Mouse (Mus musculus) layer of hippocampus, postnatal 10 days (tissue): Measurements from ENCODE around the gene Kif1b. TPM values are rescaled to one million over a fixed set of nuclear protein-coding genes. Genes with fewer than 3 reads are reported as not detected.

Source experiments
- DNase-seq, 2 experiments: peaks; one replicate each; pipeline ENCODE4 v3.0.0; 2021; ENCODE audit warnings: low spot score in 2 of 2
- total RNA-seq, 2 experiments: library from RNA; stranded (reverse); gene quantifications; 2 replicates each; pipeline ENCODE4 v1.2.3; 2021

Gene Kif1b
- total RNA-seq, 2 experiments from 2014 or later, result 402 to 413 TPM

DNA sequence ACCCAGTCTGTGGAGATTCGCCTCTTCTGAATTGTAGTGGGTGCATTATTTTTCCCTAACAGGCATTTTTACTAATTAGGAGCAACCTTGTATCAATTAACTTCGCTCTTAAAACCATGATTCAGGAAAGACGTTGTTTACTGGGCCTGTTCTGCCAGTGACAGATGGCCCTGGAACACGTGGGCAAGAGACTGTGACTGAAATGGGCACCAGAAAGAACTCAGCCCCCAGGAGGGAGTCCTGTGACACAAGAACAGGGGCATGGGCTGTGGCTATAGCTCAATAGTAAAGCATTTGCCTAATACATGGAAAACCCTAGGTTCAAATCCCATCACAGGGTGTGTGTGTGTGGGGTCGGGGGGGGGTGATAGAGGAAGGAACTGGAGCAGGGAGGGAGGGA, 9.9 kb upstream of the Kif1b start:
- peak in 1 of 2 experiments; percentile 31 for DNase-seq

DNA sequence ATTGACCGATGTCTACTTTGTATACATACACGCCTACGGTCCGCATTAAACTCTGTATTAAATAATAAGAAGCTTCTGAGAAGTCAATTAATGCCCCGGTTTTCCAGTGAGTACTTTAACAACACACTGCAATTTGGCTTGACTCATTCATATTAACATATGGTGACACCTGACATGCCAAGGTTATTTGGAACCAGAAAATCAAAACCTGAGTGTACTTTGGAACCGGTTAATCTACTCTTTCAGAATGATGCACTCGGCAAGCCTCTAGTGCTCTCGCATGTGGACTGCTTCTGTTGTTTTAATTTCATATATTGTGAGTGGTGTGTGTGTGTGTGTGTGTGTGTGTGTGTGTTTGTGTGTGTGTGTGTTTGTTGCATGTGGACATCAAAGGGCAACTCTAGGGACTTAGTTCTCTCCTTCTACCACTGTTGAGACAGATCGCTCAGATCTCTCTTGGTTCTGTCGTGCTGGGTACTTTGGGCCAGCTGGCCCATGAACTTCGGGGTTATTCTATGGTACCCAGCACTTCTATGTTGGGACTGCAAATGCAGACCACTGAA, 6.9 kb upstream of the Kif1b start:
- DNase-seq, result no peak

DNA sequence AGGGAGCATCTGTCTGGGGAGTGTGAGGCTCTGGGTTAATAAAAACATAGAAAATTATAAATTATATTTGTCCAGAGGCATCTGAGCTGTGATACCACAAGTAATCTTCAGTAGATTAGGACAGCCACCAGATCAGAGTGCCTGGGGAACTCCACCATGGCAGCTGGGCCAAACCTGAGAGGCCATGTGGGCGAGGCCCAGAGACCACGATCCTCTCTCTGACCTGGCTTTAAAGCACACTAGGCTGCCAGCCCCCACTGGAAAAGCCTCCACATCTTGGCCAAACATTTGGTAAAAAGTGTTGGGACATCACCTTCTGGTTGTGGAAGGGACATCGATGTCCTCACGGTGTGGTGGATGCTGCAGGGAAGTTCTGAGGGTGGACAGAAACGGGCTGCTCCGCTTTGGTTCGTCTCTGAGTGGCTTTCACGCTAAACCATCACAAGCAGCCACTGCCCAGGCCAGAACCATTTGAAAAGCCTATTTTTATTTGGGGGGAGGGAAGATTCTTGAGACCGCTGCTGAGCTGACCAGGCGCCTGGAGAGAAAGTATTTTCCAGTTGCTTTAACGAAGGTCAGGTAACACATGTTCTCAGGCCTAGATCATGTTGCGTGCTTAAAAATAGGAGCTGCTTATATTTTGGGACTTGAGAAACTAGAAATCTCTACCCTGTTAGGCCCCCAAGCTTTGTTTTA, 6.2 kb upstream of the Kif1b start:
- DNase-seq, result no peak

DNA sequence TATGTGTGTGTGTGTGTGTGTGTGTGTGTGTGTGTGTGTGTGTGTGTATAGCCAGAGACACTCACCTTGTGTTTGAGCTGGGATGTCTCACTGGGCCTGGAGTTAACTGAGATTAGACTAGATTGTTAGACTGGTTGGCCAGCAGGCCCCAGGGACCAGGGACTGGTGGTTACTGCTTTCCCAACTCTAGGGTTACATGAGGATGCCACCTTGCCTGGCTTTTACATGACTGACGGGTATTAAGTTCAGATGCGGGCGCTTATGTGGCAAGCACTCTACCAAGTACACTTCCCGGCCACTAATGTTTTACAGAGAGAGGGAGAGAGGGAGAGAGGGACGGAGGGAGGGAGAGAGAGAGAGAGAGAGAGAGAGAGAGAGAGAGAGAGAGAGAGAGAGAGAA, 4.5 kb upstream of the Kif1b start:
- DNase-seq, result no peak

DNA sequence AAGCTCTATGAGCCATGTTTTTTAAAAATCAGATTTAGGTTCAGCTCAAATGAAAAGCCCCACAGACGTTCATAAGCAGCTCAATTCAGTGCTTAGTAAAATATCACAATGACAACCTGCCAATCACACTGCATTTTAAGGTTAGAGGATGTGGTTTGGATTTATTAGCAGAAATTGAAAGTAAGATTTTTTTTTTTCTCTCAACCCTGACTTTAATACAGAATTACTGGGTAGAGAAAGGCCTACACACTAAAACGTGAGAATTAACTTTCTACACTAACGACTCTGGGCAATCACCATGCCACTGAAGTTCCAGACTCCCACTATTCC, 963 bp upstream of the Kif1b start:
- DNase-seq, result no peak

DNA sequence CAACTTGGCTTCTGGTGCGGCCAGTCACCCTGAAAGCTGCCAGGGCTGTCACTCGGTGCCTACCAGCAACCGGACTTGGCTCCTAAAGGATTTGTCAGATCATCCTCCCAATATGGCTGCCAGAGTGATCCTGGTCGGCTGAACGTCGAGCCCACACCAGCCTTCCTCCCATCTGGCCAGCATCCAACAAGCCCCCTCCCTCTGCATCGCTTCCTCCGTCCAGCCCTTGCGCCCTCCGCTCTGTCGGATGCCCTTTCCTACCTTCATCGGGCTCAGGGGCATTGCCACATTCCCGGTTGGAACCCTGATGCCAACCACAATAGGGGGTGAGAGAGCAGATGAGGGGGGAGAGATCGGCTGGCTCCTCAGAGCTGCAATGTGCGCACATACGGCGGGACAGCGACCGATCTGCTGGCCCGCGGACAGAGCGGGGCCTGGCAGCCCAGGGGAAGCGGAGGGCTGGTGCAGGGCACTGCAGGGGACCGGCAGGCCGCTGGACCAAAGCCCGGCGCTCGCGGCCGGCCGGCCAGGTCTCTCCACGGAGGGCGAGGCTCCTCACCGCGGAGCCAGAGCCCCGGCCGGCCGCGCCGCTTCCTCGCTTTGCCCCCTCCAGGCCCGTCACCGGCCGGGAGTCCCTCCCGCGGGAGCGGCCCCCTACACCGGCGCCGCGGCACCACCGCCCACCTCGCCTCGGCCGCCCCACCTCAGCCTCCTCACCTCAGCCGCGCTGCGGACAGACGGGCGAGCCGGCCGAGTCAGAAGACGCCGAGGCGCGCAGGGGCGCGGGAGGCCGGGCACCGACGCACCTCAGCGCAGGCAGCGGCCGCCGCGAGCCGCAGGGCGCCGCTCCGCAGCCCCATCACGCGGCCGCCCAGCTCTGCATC, 539 bp downstream of the Kif1b start:
- DNase-seq, result peak; percentile 77 to 79

DNA sequence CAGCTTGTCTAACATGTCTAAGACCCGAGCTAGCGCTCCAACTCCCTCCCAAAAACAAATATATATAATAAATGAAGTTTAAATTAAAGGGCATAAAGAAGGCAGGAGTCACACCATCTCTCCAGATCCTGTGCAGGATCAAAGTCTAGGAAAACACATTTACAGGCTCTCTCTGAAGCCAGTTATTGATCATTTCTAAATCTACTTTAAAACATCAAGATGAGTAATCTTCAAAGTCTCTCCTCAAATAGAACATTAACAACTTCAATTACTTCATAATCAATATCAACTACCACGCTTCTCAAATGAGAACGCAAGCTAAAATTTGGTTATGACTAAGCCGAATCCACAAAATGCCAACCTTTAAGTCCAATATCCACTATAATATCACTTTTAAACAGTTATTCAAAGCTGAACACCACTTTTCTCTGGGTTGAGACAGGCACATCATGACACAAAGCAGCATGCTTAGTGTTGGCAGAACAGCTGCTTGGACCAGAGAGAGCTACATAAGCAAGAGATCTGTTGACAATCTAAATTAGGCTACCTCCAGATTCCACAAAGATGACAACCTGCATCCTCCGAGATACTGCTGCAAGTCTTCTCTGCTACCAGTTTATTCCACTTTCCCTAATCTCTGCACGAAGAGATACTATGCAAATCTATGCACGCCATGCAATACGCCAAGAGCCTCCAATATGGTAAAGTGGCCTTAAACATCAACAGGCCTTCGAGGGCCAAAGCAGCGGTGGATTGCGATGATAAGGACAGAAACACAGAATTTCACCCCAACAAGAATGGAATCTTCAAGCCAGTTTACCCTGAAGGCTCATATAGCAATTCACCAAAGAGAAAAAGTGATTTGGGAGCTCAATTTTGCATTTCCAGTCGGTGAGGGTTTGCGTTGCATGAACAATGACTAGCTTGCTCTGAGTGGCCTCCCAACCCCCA, 1.5 kb downstream of the Kif1b start:
- DNase-seq, result no peak

DNA sequence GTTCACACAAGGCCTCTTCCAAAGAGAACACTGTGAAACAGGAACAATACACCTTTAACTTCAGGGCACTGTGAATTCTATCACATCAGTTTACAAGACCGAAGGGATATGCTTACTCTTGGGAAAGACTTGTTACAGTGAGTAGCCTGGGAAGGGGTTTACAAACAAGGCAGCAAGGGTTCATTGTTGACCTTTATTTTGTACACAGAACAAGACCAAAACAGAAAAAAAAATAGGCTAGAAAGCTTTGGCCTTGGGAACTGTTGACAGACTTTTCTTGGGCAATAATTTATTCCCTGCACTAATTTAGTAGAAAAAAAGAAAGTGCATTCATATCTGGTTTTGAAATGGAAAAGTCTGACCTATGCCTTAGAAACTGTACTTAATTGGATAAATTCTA, 3.0 kb downstream of the Kif1b start:
- no peak for DNase-seq

DNA sequence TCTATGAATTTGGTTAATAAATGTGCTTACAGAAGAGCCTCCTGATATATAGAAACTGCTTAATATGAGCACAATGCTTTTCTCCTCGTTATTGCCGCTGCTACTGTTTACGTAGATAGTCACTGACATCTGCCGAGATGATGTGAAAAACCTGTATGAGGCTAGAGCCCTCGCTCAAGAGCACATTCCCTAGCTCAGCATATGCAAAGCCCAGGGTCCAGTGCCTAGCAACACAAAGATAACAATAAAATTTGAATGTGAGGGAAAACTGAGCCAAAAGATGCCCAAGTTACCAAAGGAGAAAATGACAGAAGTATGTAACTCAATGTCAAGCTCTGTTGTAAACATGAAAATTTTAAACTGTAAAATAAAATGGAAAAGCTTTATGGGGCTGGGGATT, 4.0 kb downstream of the Kif1b start:
- DNase-seq, result no peak

DNA sequence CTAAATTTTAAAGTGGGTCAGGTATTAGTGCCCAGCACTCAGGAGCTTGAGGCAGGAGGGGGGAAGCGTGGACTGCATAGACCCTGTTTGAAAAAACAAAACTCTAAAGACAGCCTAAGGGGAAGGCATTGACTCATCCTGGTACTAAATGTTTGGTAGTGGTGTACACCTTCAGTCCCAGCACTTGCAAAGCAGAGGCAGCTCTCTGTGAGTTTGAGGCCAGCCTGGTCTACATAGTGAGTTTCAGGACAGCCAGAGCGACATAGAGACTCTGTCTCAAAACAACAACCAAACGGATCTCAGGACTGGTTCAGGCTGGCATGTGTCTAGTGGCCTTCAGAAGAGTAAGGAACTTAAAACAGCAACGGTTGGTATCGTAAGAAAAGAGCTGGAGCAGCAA, 4.7 kb downstream of the Kif1b start:
- no peak for DNase-seq

DNA sequence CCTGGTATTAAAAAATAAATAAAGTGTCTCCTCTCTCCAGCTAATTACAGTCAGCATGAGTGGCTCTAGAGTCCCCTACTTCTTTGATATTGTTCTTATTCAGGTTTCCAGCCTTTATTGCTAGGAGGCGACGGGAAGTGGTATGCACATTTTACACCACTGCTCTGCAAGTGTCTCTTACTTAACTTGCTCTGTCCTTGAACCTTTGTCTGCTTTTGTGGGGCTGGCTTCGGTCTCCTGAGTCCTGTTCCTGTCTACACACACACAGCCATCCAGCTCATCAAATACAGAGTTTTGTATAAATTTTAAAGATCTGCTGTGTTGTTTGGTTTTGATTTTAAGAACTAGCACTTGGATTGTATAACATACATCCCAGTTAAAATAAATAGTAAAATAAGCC, 5.4 kb downstream of the Kif1b start:
- no peak for DNase-seq

DNA sequence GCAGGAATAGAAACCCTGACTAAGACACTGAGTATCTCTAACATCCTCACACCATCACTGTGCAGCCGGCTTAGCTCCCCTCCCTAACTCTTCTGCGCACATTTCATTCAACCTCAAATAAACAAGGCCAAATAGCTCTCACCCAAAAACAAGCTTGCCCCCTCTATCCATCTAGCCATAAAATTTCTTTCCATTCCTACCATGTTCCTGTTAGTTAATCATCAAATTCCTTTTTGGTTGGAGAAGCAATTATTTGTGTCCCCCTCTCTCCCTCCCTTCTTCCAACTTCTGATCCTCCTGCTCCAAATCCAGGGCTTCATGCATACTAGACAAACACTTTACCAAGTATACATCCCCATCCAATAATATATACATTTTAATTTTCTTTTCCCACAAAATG, 11.0 kb downstream of the Kif1b start:
- no peak for DNase-seq

DNA sequence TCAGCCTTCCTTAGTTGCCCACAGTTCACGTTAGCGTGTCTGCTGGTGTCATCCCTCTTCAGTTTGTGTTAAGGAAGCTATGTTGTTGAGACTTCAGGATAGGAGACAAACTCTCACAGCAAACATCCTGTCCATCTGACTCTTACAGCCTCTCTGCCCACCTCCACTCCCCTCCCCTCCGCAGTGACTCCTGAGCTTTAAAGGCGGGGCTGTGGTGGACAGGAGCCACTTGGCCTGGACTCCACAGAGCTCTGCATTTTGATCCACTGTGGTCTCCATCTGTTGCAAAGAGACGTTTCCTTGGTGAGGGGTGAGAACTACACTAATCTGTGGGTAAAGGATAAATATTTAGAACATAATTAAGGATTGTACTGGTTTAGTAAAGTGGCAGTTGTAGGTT, 14.5 kb downstream of the Kif1b start:
- DNase-seq, result no peak

DNA sequence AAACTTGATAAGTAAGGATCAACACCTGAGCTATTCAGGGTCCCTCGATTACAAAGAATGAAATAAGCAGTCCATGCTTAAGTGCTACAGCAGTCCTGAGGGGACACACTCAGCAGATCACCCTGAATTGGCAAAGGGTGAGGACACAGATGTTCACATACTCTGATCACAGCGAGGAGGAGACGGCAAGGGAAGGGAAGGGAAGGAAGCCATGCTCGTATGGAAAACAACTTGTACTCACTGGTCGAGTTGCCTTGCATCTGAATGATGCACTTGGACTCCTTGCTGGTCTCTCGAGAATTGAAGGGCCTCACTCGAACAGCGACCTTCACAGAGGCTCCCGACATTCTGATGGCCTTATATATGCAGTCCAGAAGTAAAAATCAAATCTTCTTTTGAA, 16.4 kb downstream of the Kif1b start:
- no peak for DNase-seq

DNA sequence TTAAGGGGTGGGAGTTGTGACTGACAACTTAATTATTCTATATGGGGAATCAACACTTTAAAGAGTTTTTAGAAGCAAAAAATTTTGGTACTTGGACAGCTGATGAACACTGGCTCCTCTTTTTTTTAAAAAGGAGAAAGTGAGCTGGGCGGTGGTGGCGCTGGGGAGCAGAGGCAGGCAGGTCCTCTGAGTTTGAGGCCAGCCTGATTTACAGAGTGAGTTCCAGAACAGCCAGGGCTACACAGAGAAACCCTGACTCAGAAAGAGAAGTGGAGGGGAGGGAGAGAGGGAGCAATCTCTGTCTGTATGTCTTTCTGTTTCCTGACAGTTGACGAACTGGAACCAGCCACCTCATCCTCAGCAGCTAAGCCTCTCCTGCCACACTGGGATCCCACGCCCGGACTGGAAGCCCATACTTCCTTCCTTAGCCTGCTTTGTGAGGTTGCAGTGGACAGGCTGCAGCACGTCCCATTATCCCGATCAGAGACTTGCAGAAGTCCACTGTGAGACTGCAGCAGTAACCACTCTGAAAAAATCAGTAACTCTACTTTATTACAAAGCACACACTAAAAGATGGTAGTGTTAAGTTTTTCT, 17.2 kb downstream of the Kif1b start:
- DNase-seq, result no peak

DNA sequence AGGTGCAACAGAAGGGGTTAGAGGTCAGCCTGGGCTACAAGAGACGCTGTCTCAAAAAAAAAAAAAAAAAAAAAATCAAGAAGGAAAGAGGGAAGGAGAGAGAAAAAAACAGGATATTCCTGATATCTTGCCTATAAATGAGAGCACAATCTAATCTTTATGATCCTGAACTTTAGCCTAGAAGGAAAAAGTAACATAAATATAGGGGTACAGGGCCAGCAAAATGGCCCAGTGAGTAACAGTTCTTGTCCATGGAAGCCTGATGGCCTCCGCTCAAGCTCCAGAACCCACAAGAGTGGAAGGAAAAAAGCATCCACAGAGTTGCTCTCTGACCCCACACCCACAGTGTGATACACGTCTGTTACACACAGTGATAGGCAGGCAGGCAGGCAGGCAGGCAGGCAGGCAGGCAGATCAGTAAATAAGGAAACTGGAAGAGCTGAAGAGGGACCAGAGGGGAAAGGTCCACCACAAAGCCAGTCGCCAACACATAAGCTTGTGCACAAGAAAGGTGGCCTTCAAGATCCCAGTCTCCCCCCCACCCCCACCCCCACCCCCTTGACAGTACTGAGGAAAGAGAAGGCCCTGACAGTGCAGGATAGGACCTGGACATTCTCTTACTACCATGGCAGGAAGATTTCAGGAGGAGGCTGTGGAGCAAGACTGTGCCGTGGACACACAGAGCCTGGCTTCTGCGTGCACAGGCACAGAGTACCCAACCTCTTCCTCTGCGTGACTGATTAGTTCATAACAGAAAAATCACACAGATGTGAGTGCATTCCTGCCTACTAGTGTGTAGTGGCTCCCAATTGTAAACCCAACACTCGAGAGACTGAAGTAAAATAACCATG, 21.0 kb downstream of the Kif1b start:
- DNase-seq, result no peak

DNA sequence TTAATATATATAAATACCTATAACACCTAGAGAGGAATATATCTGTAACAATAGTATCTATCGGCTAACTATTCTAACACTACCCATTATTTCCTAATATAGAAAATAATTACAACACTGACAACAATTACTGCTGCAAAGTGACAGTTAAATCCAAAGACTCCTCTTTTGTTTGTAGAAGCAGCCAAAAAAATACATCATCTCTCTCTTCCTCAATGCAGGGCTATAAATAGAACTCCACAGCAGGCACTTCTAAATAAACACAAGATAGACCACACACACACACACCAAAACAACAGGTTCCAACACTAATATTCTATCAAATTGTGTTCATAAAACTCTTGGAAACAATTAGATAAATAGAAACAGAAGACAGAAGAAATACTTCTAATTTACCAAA, 21.8 kb downstream of the Kif1b start:
- DNase-seq, result no peak

DNA sequence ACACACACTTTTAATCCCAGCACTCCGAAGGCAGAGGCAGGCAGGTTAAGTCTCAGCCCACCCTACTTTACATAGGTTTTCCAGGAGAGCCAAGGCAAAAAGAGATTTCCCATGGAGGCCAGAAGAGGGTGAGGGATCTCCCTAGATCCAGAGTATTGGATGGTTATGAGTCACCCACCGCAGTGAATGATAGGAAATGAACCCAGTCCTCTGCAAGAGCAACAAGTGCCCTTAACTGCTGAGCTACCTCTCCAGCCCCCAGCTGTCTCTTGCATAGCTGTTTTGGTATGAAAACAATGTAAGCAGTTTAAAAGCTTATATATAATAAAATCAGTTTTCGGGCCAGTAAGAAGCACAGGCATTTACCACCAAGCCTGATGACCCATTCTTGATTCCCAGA, 24.5 kb downstream of the Kif1b start:
- no peak for DNase-seq

DNA sequence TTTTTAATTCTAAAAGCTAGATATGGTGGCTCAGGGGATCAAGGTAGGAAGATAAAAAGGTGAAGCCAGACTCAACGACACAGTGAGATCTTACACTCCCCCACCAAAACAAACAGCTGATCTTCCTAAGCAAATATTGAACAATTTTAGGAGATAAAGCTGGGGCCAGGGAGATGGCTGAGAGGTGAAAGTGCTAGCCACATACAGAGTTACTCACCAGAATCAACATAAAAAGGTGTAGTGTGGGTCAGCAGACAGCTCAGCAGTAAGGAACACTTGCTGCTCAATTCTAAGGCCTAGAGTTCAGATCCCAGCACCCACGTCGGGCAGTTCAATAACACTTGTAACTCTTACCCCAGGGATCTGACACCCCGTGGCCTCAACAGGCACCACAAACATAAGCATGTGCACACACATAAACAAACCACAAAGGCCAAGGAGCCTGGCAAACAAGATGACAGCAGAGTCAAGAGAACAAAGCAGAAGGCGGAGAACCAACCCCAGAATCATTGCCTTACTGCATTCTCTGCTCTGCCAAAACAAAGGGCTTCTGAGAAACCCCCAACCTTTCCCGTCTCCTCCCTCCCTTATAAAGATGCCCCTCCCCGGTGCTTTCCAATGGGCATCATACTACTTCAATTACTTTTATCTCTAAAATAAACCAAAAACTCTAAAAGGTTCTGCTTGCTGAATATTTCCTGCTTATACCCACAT, 25.3 kb downstream of the Kif1b start:
- DNase-seq, result no peak
